Mouse (Mus musculus) CH12.LX (cell line): ENCODE measurements around the gene Vwce. TPM values are rescaled to one million over a fixed set of nuclear protein-coding genes. Genes with fewer than 3 reads are reported as not detected.

ENCODE experiments used
- DNase-seq: peaks from one replicate; pipeline ENCODE4 v3.0.0-alpha.2; 2013; ENCODE audit errors: extremely low read depth
- H3K27ac ChIP-seq: 2 replicates; pipeline ENCODE4 v1.5.1; 2012; ENCODE audit warnings: low read depth, mild to moderate bottlenecking, control low read depth, moderate library complexity; ENCODE audit not compliant: insufficient read depth
- H3K27me3 ChIP-seq: replicated peaks from 2 replicates; pipeline ENCODE3; 2012; ENCODE audit warnings: inconsistent platforms
- H3K36me3 ChIP-seq, 2 experiments: replicated peaks in 1 of 2; 2 replicates each; pipeline versions ENCODE3 to v1.6.1; 2012; ENCODE audit warnings: inconsistent platforms in 1 of 2, low read length in 1 of 2, mild to moderate bottlenecking in 1 of 2, mixed read lengths in 1 of 2, moderate library complexity in 1 of 2; ENCODE audit not compliant: control insufficient read depth in 1 of 2, insufficient read depth in 1 of 2
- H3K4me1 ChIP-seq, 2 experiments: 2 replicates each; pipeline ENCODE4 v1.6.1; 2012; ENCODE audit warnings: inconsistent platforms in 1 of 2, moderate library complexity in 1 of 2; ENCODE audit not compliant: insufficient read depth in 2 of 2, control insufficient read depth in 1 of 2
- H3K4me2 ChIP-seq: 2 replicates; pipeline ENCODE4 v1.6.1; 2012; ENCODE audit warnings: low read depth, mild to moderate bottlenecking, control low read depth; ENCODE audit not compliant: poor library complexity, insufficient read depth, severe bottlenecking
- H3K4me3 ChIP-seq, 3 experiments: fragments of 150-350 bp in 1 of 3; sonication (generic) in 1 of 3; replicated peaks in 1 of 3; 2 replicates each; pipeline versions ENCODE3 to v1.5.1; 2011 to 2012; ENCODE audit warnings: low read depth in 2 of 3, low read length in 2 of 3, mild to moderate bottlenecking in 2 of 3, moderate library complexity in 2 of 3, control low read depth in 1 of 3, improper control_type of control experiment in 1 of 3, inconsistent platforms in 1 of 3, mixed read lengths in 1 of 3; ENCODE audit not compliant: poor library complexity in 1 of 3
- H3K79me2 ChIP-seq: replicated peaks from 2 replicates; pipeline ENCODE4 v1.6.1; 2012; ENCODE audit warnings: mild to moderate bottlenecking, moderate library complexity; ENCODE audit not compliant: control insufficient read depth, poor library complexity, insufficient read depth, severe bottlenecking; ENCODE audit errors: extremely low read depth
- H3K9ac ChIP-seq: 2 replicates; pipeline ENCODE4 v1.6.1; 2012; ENCODE audit warnings: low read depth, mild to moderate bottlenecking, control low read depth, moderate library complexity; ENCODE audit not compliant: insufficient read depth
- H3K9me3 ChIP-seq: replicated peaks from 2 replicates; pipeline ENCODE3; 2012; ENCODE audit warnings: low read length, inconsistent platforms, mixed read lengths
- BHLHE40 ChIP-seq: IDR thresholded peaks from 2 replicates; pipeline ENCODE4 v1.6.1; 2011; ENCODE audit warnings: mild to moderate bottlenecking, low read depth, low read length, improper control_type of control experiment
- CHD1 ChIP-seq: IDR thresholded peaks from 2 replicates; pipeline ENCODE4 v1.6.1; 2012; ENCODE audit warnings: low read depth, low read length, improper control_type of control experiment, inconsistent platforms
- CHD2 ChIP-seq: IDR thresholded peaks from 2 replicates; pipeline ENCODE4 v1.6.1; 2011; ENCODE audit warnings: low read length, improper control_type of control experiment
- CTCF ChIP-seq, 2 experiments: IDR thresholded peaks in 1 of 2; conservative IDR thresholded peaks in 1 of 2; 2 replicates each; pipeline ENCODE4 v1.5.1; 2011 to 2012; ENCODE audit warnings: low read depth in 2 of 2, low read length in 2 of 2, improper control_type of control experiment in 1 of 2, inconsistent platforms in 1 of 2, mild to moderate bottlenecking in 1 of 2, moderate library complexity in 1 of 2
- E2F4 ChIP-seq: IDR thresholded peaks from 2 replicates; pipeline ENCODE4 v1.6.1; 2011; ENCODE audit warnings: low read depth, low read length, improper control_type of control experiment; ENCODE audit not compliant: insufficient replicate concordance
- ELF1 ChIP-seq: IDR thresholded peaks from 2 replicates; pipeline ENCODE4 v1.6.1; 2014; ENCODE audit warnings: low read depth, mild to moderate bottlenecking, inconsistent platforms, low read length, improper control_type of control experiment
- EP300 ChIP-seq: IDR thresholded peaks from 2 replicates; pipeline ENCODE4 v1.6.1; 2011; ENCODE audit warnings: low read length, improper control_type of control experiment
- ETS1 ChIP-seq: conservative IDR thresholded peaks from 2 replicates; pipeline ENCODE4 v1.6.1; 2012; ENCODE audit warnings: low read depth, mild to moderate bottlenecking, inconsistent platforms, low read length, improper control_type of control experiment, moderate library complexity
- GABPA ChIP-seq: IDR thresholded peaks from 2 replicates; pipeline ENCODE4 v1.6.1; 2012; ENCODE audit warnings: low read depth, low read length, improper control_type of control experiment, inconsistent platforms; ENCODE audit not compliant: insufficient replicate concordance
- HCFC1 ChIP-seq: IDR thresholded peaks from 2 replicates; pipeline ENCODE4 v1.6.1; 2012; ENCODE audit warnings: low read depth, mild to moderate bottlenecking, inconsistent platforms, low read length, improper control_type of control experiment
- IRF4 ChIP-seq: IDR thresholded peaks from 2 replicates; pipeline ENCODE4 v1.6.1; 2014; ENCODE audit warnings: low read depth, mild to moderate bottlenecking, inconsistent platforms, low read length, improper control_type of control experiment
- JUN ChIP-seq: IDR thresholded peaks from 2 replicates; pipeline ENCODE4 v1.6.1; 2011; ENCODE audit warnings: low read depth, mild to moderate bottlenecking, low read length, improper control_type of control experiment, moderate library complexity; ENCODE audit not compliant: insufficient read depth
- JUND ChIP-seq: conservative IDR thresholded peaks from 2 replicates; pipeline ENCODE4 v1.6.1; 2011; ENCODE audit warnings: low read depth, low read length, improper control_type of control experiment
- KAT2A ChIP-seq: IDR thresholded peaks from 2 replicates; pipeline ENCODE4 v1.6.1; 2012; ENCODE audit warnings: low read length, improper control_type of control experiment, inconsistent platforms; ENCODE audit not compliant: insufficient replicate concordance
- MAFK ChIP-seq: IDR thresholded peaks from 2 replicates; pipeline ENCODE4 v1.6.1; 2011; ENCODE audit warnings: low read length, improper control_type of control experiment; ENCODE audit not compliant: insufficient replicate concordance
- MAX ChIP-seq: IDR thresholded peaks from 2 replicates; pipeline ENCODE4 v1.6.1; 2011; ENCODE audit warnings: low read length, improper control_type of control experiment
- MAZ ChIP-seq: IDR thresholded peaks from 2 replicates; pipeline ENCODE4 v1.6.1; 2012; ENCODE audit warnings: low read depth, mild to moderate bottlenecking, inconsistent platforms, low read length, improper control_type of control experiment, moderate library complexity
- MXI1 ChIP-seq: IDR thresholded peaks from 2 replicates; pipeline ENCODE4 v1.6.1; 2011; ENCODE audit warnings: mild to moderate bottlenecking, low read depth, low read length, improper control_type of control experiment
- MYC ChIP-seq: IDR thresholded peaks from 2 replicates; pipeline ENCODE4 v1.6.1; 2011; ENCODE audit warnings: low read depth, mild to moderate bottlenecking, improper control_type of control experiment, low read length
- NELFE ChIP-seq: IDR thresholded peaks from 2 replicates; pipeline ENCODE4 v1.6.1; 2011; ENCODE audit warnings: low read depth, low read length, improper control_type of control experiment
- NRF1 ChIP-seq: IDR thresholded peaks from 2 replicates; pipeline ENCODE4 v1.6.1; 2014; ENCODE audit warnings: low read depth, mild to moderate bottlenecking, inconsistent platforms, low read length, improper control_type of control experiment, moderate library complexity
- POLR2A ChIP-seq: IDR thresholded peaks from 2 replicates; pipeline ENCODE4 v1.6.1; 2011; ENCODE audit warnings: low read depth, mild to moderate bottlenecking, improper control_type of control experiment, low read length
- POLR2AphosphoS2 ChIP-seq: IDR thresholded peaks from 2 replicates; pipeline ENCODE4 v1.6.1; 2011; ENCODE audit warnings: low read depth, low read length, improper control_type of control experiment
- RCOR1 ChIP-seq: conservative IDR thresholded peaks from 2 replicates; pipeline ENCODE4 v1.6.1; 2012; ENCODE audit warnings: low read depth, mild to moderate bottlenecking, inconsistent platforms, low read length, improper control_type of control experiment
- SIN3A ChIP-seq: IDR thresholded peaks from 2 replicates; pipeline ENCODE4 v1.6.1; 2012; ENCODE audit warnings: low read length, improper control_type of control experiment, inconsistent platforms
- SMC3 ChIP-seq: IDR thresholded peaks from 2 replicates; pipeline ENCODE4 v1.6.1; 2011; ENCODE audit warnings: low read depth, low read length, improper control_type of control experiment
- TBP ChIP-seq: conservative IDR thresholded peaks from 2 replicates; pipeline ENCODE4 v1.6.1; 2011; ENCODE audit warnings: low read depth, low read length, improper control_type of control experiment
- TCF12 ChIP-seq: IDR thresholded peaks from 2 replicates; pipeline ENCODE4 v1.6.1; 2014; ENCODE audit warnings: low read depth, mild to moderate bottlenecking, inconsistent platforms, low read length, improper control_type of control experiment
- USF1 ChIP-seq: IDR thresholded peaks from 2 replicates; pipeline ENCODE4 v1.6.1; 2014; ENCODE audit warnings: low read depth, mild to moderate bottlenecking, inconsistent platforms, low read length, improper control_type of control experiment
- USF2 ChIP-seq: conservative IDR thresholded peaks from 2 replicates; pipeline ENCODE4 v1.6.1; 2011; ENCODE audit warnings: low read depth, low read length, improper control_type of control experiment
- ZC3H11A ChIP-seq: IDR thresholded peaks from 2 replicates; pipeline ENCODE4 v1.6.1; 2012; ENCODE audit warnings: low read depth, mild to moderate bottlenecking, inconsistent platforms, low read length, improper control_type of control experiment
- ZKSCAN1 ChIP-seq: IDR thresholded peaks from 2 replicates; pipeline ENCODE4 v1.6.1; 2012; ENCODE audit warnings: low read depth, inconsistent platforms, low read length, improper control_type of control experiment, borderline replicate concordance
- ZMIZ1 ChIP-seq: IDR thresholded peaks from 2 replicates; pipeline ENCODE4 v1.6.1; 2012; ENCODE audit warnings: low read depth, mild to moderate bottlenecking, inconsistent platforms, low read length, improper control_type of control experiment
- dilution Hi-C: fragments of 300-500 bp; cut with MboI; formaldehyde crosslinking; loops from 2 replicates; pipeline ENCODE4 v1.14.3; 2020; ENCODE audit warnings: low sequenced_read_pairs; ENCODE audit not compliant: extremely low pct_unique_long_range_greater_than_20kb, extremely low pct_ligation_motif_present
- in situ Hi-C: fragments of 300-500 bp; cut with MboI; formaldehyde crosslinking; loops from 3 replicates; pipeline ENCODE4 v1.14.3; 2019; ENCODE audit warnings: low sequenced_read_pairs, low pct_ligation_motif_present, low pct_unique_long_range_greater_than_20kb, mixed read lengths
- polyA plus RNA-seq: library from polyadenylated mRNA; unstranded; fragments of >175 nt; gene quantifications from 2 replicates; pipeline ENCODE4 v1.2.1, GENCODE M21; 2012; ENCODE audit warnings: low read depth; ENCODE audit not compliant: insufficient read length
- total RNA-seq, 2 experiments: library from RNA; depleted of rRNA; stranded (reverse); fragments of 300-350 nt in 1 of 2; fragments of >200 nt in 1 of 2; gene quantifications; 2 replicates each; pipeline ENCODE4 v1.2.3; 2012 to 2014

Gene Vwce
- total and polyA plus RNA-seq, 3 experiments, result 0.04 to 1.3 (median 0.13) TPM

DNA sequence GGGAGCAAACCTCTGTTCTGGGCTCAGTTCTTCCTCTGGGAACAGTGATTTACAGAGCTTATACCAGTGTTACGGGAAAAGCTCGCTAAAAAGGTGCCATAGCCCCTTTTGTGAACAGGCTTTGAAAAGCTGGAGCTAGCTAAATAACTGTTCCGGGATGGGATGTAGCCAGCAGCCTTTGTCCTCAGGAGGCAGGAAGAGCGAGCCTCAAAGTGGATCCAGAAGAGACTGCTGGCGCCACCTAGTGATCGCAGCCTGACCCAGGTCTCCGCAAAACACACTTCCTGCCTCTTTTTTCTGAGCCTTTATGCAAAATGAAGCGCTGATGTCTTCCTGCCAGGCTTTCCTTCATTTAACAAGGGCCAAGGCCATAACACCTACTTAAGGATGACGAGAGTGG is 31.2 kb upstream of the Vwce start (continued):
- TF ChIP-seq SMC3, result peak; percentile 83
- no peak; the same call in 1 of the 2 replicates for TF ChIP-seq MYC
- TF ChIP-seq ZMIZ1, result no peak
- TF ChIP-seq RCOR1, result no peak
- no peak for TF ChIP-seq E2F4
- no peak for TF ChIP-seq GABPA
- TF ChIP-seq TBP, result peak; percentile 70; the same call in 1 of the 2 replicates
- TF ChIP-seq ETS1, result no peak
- TF ChIP-seq CTCF (conservative IDR thresholded peaks at IDR 0.05 in 1 of 2, IDR thresholded peaks at IDR 0.05 in 1 of 2; ENCODE audit: low read depth in 2 of 2, low read length in 2 of 2), result peak; percentile 64 to 95
- peak; percentile 70 for TF ChIP-seq IRF4
- TF ChIP-seq ELF1, result peak; percentile 93
- peak; percentile 10; the same call in 1 of the 2 replicates for TF ChIP-seq ZC3H11A
- no peak for TF ChIP-seq MAFK
- no peak for TF ChIP-seq USF2
- TF ChIP-seq EP300, result no peak
- TF ChIP-seq MAX, result no peak
- TF ChIP-seq HCFC1, result peak; percentile 46; the same call in 1 of the 2 replicates
- TF ChIP-seq TCF12, result peak; percentile 49; the same call in 1 of the 2 replicates
- no peak for TF ChIP-seq MAZ
- TF ChIP-seq, all 38 proteins: peak for 14

DNA sequence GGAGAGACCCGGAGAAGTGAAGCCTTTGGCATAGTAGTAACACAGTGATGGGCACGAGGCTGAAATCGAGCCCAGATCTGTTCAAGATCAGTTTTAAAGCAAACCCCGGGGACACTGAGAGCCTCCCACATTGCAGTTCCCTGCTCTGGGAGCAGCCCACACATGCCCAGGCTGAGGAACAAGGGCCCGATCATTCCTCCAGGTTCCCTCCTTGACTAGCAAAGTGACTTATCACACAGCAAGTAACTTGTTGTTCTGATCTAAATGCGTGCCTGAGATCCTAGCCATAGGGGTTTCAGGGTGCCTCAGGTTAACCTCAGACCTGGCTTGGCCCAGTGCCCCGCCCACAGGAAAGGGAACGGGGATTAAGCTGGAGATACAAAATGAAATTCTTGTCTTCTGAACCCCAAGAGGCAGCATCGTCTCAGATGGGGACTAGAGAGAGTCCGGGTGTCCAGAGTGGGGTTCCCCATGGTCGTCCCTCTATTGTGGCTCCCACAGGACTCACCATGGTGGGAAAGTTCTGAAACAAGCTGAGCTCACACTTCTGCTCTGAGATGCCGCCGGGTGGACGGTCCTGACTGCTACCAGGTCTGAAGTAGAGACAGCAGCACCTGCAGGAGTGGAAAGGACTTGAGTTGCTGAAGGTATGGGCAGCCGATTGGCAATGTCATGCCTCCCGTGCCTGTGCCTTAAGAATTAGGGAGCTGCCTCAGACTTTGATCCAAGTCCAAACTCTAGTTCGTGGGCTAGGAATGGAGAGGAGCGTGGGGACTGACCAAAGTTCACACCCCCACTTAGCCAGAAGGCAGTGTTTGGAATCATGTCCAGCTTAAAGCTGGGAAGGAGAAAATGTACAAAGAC is 30.1 kb upstream of the Vwce start:
- H3K4me2 ChIP-seq, result peak overlapping the region; percentile 85
- in situ Hi-C loops, result loop anchor here (5.0 kb wide), 1 partner anchor 42 kb away; no protein-coding TSS in a partner anchor
- H3K4me1 ChIP-seq, result peaks cover 13 to 70% of the 10 kb centered on the region in 2 experiments
- H3K79me2 ChIP-seq, result peaks cover 33% of the 10 kb centered on the region
- peak overlapping the region; percentile 73 for H3K27ac ChIP-seq
- no peaks in the 10 kb centered on the region for H3K9me3 ChIP-seq
- dilution Hi-C loops, result no loop called here
- H3K9ac ChIP-seq, result peak overlapping the region; percentile 86
- peaks cover 23 to 42% of the 10 kb centered on the region in 2 experiments for H3K36me3 ChIP-seq
- DNase-seq, result no peak
- no peaks in the 10 kb centered on the region for H3K27me3 ChIP-seq
- H3K4me3 ChIP-seq, result peak overlapping the region in 2 of 3 experiments; percentile 10 to 98
- no peak for TF ChIP-seq MYC
- TF ChIP-seq RCOR1, result no peak
- no peak for TF ChIP-seq MAFK
- TF ChIP-seq JUND, result no peak
- no peak for TF ChIP-seq CHD2
- no peak for TF ChIP-seq CHD1
- TF ChIP-seq SIN3A, result peak; percentile 45; the same call in 1 of the 2 replicates
- TF ChIP-seq USF1, result no peak
- no peak for TF ChIP-seq TCF12
- TF ChIP-seq EP300, result no peak
- TF ChIP-seq CTCF (conservative IDR thresholded peaks at IDR 0.05 in 1 of 2, IDR thresholded peaks at IDR 0.05 in 1 of 2; ENCODE audit: low read depth in 2 of 2, low read length in 2 of 2), result peak in 1 of 2 experiments; percentile 10; a peak in 1 of 4 replicates
- no peak for TF ChIP-seq SMC3
- TF ChIP-seq TBP, result 0 out of 2 replicates have a peak, but pooled peaks have one; percentile 35
- no peak for TF ChIP-seq ETS1
- no peak; the same call in 1 of the 2 replicates for TF ChIP-seq MXI1
- no peak for TF ChIP-seq NELFE
- no peak for TF ChIP-seq ZKSCAN1
- TF ChIP-seq POLR2A, result 0 out of 2 replicates have a peak, but pooled peaks have one; percentile 16
- TF ChIP-seq KAT2A, result no peak
- TF ChIP-seq JUN, result no peak
- TF ChIP-seq IRF4, result no peak
- no peak for TF ChIP-seq ELF1
- TF ChIP-seq NRF1, result no peak
- no peak for TF ChIP-seq BHLHE40
- TF ChIP-seq POLR2AphosphoS2, result 0 out of 2 replicates have a peak, but pooled peaks have one; percentile 28
- TF ChIP-seq HCFC1, result no peak
